Mouse (Mus musculus) stomach, postnatal 0 days (tissue): ENCODE measurements around the gene Hist1h4d. TPM values are rescaled to one million over a fixed set of nuclear protein-coding genes. Genes with fewer than 3 reads are reported as not detected.
"Not testable (repeated sequence)": the region's sequence is repeated elsewhere in the genome, so short reads cannot be mapped to it uniquely, and the experiment has no call there.

Source experiments
- ATAC-seq: fragments of 200-750 bp; cut with Nextera tagmentation; 2 replicates; pipeline ENCODE4 v1.8.0; 2017; ENCODE audit not compliant: low FRiP score, low TSS enrichment
- DNase-seq: peaks from one replicate; pipeline ENCODE4 v3.0.0-alpha.2; 2016; ENCODE audit warnings: low spot score
- H3K27ac ChIP-seq: fragments of 300-500 bp; sonication (generic); replicated peaks from 2 replicates; pipeline ENCODE4 v1.5.1; 2014; ENCODE audit warnings: mild to moderate bottlenecking, control low read depth
- H3K27me3 ChIP-seq: fragments of 300-500 bp; sonication (generic); 2 replicates; pipeline ENCODE4 v1.6.1; 2014; ENCODE audit warnings: low read length; ENCODE audit not compliant: control insufficient read depth, insufficient read depth
- H3K36me3 ChIP-seq: fragments of 300-500 bp; sonication (generic); 2 replicates; pipeline ENCODE4 v1.6.1; 2014; ENCODE audit warnings: low read length, mixed read lengths; ENCODE audit not compliant: control insufficient read depth, insufficient read depth
- H3K4me1 ChIP-seq: fragments of 300-500 bp; sonication (generic); replicated peaks from 2 replicates; pipeline ENCODE4 v1.6.1; 2014; ENCODE audit warnings: antibody characterized with exemption; ENCODE audit not compliant: control insufficient read depth, insufficient read depth
- H3K4me2 ChIP-seq: fragments of 300-500 bp; sonication (generic); replicated peaks from 2 replicates; pipeline ENCODE4 v1.6.1; 2014; ENCODE audit warnings: low read depth, mild to moderate bottlenecking, control low read depth, moderate library complexity
- H3K4me3 ChIP-seq: fragments of 300-500 bp; sonication (generic); 2 replicates; pipeline ENCODE4 v1.5.1; 2014; ENCODE audit warnings: low read depth, low read length, control low read depth
- H3K9ac ChIP-seq: fragments of 300-500 bp; sonication (generic); 2 replicates; pipeline ENCODE4 v1.6.1; 2014; ENCODE audit warnings: mild to moderate bottlenecking, low read length, control low read depth, mixed read lengths
- H3K9me3 ChIP-seq: fragments of 300-500 bp; sonication (generic); 2 replicates; pipeline ENCODE4 v1.6.1; 2016; ENCODE audit warnings: low read length; ENCODE audit not compliant: control insufficient read depth
- CTCF ChIP-seq: IDR thresholded peaks from 2 replicates; pipeline ENCODE4 v1.5.1; 2016; ENCODE audit warnings: antibody characterized with exemption, low read depth, mild to moderate bottlenecking, moderate library complexity
- EP300 ChIP-seq: optimal IDR thresholded peaks from 2 replicates; pipeline ENCODE3; 2016; ENCODE audit warnings: antibody characterized with exemption
- WGBS: fragments of 180-500 bp; shearing (Covaris S2); extraction: QIAGEN DNeasy Blood & Tissue Kit; methylation state at CpG from one replicate; pipeline ENCODE4 v1.1.7; 2014; 5-methylcytosine and 5-hydroxymethylcytosine counted together
- polyA plus RNA-seq: library from polyadenylated mRNA; unstranded; fragments of >200 nt; fragmentation: Nextera tagmentation; extraction: Ambion mirVana; gene quantifications from 2 replicates; pipeline ENCODE4 v1.2.1, GENCODE M21; 2015

The Hist1h4d gene
- polyA plus RNA-seq, 1 experiment from 2014 or later: 48.7 TPM

DNA sequence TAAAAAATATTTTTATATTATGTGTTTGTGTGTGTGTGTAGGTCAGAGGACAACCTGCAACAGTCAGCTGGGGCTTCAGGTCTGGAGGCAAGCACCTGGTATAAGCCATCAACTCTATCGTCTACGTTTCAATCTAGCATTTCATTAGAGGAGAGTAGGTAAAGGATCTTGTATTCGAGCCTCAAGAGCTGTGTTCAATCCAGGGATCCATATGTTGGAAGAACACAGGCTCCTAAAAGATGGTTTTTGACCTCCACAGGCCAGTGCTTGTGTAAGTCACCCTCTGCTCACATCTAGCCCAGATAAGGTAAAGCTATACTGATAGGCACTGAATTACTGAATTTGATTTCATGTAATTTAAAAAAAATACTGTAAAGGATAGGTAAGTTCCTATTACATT, 24.5 kb upstream of the Hist1h4d start:
- no peak overlapping the region for H3K9ac ChIP-seq
- H3K4me1 ChIP-seq: no peaks in the 10 kb centered on the region
- no peak for DNase-seq
- H3K27ac ChIP-seq: no peak overlapping the region; the same call in 1 of the 2 replicates
- no peak overlapping the region for H3K4me2 ChIP-seq
- H3K27me3 ChIP-seq: no peaks in the 10 kb centered on the region
- H3K9me3 ChIP-seq: no peaks in the 10 kb centered on the region
- TF ChIP-seq EP300 (no peak), CTCF (no peak)
- no peak for ATAC-seq
- H3K4me3 ChIP-seq: no peak overlapping the region
- H3K36me3 ChIP-seq: no peaks in the 10 kb centered on the region
- WGBS: 63% methylated on average over 3 of the region's 3 CpGs

DNA sequence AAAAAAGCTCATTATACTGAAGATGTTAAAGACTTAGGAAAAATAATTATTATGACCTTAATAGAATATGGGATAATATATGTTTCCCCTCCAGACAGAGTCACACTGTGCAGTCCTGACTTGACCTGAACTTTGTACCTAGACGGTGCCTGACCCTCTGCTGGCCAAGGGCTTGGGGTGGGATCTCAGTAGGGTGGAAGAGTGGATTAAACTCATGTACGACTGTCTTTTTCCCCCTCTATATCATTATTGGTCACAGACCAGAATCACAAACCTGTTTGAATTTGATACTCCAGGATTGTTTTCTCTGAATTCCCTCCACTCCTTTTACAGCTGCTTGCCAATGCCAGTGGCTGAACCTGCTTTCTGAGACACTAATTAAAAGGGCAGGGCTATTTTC, 20.7 kb upstream of the Hist1h4d start:
- H3K4me2 ChIP-seq, H3K27me3 ChIP-seq, H3K36me3 ChIP-seq, H3K27ac ChIP-seq, DNase-seq, ATAC-seq, H3K9me3 ChIP-seq, H3K4me1 ChIP-seq, H3K4me3 ChIP-seq, H3K9ac ChIP-seq: not testable (repeated sequence)
- 18% methylated on average over 2 of the region's 2 CpGs for WGBS

DNA sequence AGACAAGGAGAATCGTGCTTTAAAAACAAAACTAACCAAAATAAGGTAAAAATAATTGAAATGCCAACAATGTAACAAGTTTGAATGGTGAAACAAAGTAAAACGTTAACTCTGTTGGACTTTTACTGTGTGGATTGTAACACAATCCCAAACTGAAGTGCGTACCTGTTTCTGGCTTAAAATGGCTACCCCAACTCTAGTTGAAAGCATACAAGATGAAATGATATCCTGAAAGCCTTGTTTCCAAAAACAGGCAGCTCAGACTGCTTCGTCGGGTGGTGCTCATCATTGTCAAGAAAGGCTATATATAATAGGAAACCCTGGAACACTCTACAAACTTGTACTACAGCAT, 19.9 kb upstream of the Hist1h4d start:
- WGBS: 0% methylated on average over 2 of the region's 5 CpGs
- not testable (repeated sequence) for H3K27me3 ChIP-seq, DNase-seq, ATAC-seq, H3K36me3 ChIP-seq, H3K4me1 ChIP-seq, H3K9me3 ChIP-seq, H3K9ac ChIP-seq
- H3K4me3 ChIP-seq: peak overlapping the region; percentile 42
- H3K27ac ChIP-seq: 0 out of 2 replicates have a peak overlapping the region, but pooled peaks have one; percentile 97
- peak overlapping the region; percentile 51 for H3K4me2 ChIP-seq

DNA sequence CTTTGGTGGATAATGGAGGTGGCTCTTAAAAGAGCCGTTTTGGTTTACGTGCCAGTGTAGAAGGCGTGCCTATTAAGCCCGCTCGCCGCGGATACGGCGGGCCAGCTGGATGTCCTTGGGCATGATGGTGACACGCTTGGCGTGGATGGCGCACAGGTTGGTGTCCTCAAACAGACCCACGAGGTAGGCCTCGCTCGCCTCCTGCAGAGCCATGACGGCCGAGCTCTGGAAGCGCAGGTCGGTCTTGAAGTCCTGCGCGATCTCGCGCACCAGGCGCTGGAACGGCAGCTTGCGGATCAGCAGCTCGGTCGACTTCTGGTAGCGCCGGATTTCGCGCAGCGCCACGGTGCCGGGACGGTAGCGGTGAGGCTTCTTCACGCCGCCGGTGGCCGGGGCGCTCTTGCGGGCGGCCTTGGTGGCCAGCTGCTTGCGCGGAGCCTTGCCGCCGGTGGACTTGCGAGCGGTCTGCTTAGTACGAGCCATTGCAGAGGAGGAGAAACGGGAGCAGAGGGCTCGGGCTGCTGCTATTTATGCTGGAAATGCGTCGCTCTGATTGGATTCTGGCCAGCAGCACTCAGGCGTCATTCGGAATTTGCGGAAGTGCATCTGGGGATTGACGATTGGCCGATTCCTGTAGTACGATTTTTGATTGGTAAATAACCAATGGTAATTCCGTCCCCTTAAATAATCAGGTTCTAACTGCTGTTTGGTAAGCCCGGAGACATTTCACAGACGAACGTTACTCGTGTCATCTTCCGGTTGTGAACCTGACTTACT, 19.3 kb upstream of the Hist1h4d start, which contains the start of gene Hist1h3e:
Gene Hist1h3e, minus strand, starts transcription at position 487 of the 777 bp plus-strand sequence.
- WGBS: under 1% methylated on average over 32 of the region's 67 CpGs
- H3K27me3 ChIP-seq: not testable (repeated sequence)

DNA sequence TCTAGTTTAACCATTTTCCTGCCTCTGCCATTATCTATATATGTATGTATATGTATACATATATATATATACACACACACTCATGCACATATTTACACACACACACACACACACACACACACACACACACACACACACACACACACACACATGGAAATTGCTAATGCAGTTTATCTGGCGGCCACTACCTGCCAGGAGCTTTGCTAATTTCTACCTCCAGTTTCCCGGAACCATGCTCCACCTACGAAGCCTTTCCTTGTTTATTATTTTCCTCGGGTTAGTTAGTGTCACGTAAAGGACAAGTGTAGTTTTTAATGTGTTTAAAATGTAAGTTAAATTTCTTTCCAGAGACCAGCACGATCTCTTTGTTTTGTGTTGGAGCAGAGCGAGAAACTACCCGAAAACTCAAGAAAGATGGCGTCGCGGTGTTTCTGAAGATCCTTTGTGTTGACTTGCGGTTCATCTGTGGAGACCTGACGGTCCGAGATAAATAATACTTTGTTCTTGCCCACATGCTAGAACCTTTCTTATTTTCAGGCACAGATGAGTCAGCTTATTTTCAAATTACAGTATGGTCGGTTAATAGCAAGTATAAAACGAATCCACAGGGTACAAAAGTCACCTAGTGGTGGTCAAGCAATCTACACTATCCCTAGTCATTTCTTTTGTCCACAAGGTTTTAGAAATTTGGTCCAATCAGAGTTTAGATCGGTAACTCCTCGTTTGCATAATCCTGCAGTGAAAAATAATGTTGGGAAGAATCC, 18.5 kb upstream of the Hist1h4d start:
- TF ChIP-seq EP300: no peak
- TF ChIP-seq CTCF: peak; percentile 78
- Histone ChIP-seq H3K27me3 (no peaks in the 10 kb centered on the region), H3K36me3 (no peaks in the 10 kb centered on the region), H3K4me3 (peak overlapping the region; percentile 42), H3K4me1 (no peaks in the 10 kb centered on the region), H3K9me3 (no peaks in the 10 kb centered on the region), H3K9ac (peak overlapping the region; percentile 59), H3K27ac (peak overlapping the region; percentile 97), H3K4me2 (peak overlapping the region; percentile 68)
- peak; percentile 61 for ATAC-seq
- peak; percentile 52 for DNase-seq
- 2% methylated on average over 18 of the region's 18 CpGs for WGBS

More for the DNA sequence above, 19.3 kb upstream of the Hist1h4d start, which contains the start of gene Hist1h3e:
- peak; percentile 93 for ATAC-seq
- peak within 1 kb of the TSS; percentile 59 for H3K9ac ChIP-seq
- H3K27ac ChIP-seq: peak within 1 kb of the TSS; percentile 97
- peak within 1 kb of the TSS; percentile 68 for H3K4me2 ChIP-seq
- H3K4me3 ChIP-seq: peak within 1 kb of the TSS; percentile 42
- H3K9me3 ChIP-seq, H3K36me3 ChIP-seq, H3K4me1 ChIP-seq: not testable (repeated sequence)
- DNase-seq: peak; percentile 95
- peak; percentile 49 for TF ChIP-seq EP300

DNA sequence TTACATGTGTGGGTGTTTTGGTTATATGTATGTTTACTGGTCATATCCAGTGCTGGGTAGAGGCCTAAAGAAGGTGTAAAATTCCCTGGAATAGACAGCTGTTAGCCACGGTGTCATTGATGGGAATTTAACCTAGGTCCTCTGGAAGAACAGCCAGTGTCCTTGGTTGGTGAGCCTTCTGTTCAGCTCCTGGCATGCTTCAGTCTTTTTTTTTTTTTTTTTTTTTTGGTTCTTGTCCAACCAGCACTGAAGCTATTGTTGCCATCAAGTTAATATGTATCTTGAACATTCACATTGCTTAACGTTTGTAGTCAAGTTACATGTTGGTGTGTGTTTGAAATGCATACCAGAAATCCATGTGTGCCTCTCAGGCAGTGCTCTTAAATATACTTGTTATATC, 16.9 kb upstream of the Hist1h4d start:
- no peaks in the 10 kb centered on the region for H3K36me3 ChIP-seq
- H3K27ac ChIP-seq: no peak overlapping the region
- ATAC-seq (no peak), DNase-seq (no peak)
- no peak overlapping the region for H3K4me2 ChIP-seq
- H3K27me3 ChIP-seq: no peaks in the 10 kb centered on the region
- H3K4me3 ChIP-seq: no peak overlapping the region
- no peaks in the 10 kb centered on the region for H3K4me1 ChIP-seq
- no peak for TF ChIP-seq EP300
- no peak for TF ChIP-seq CTCF
- H3K9ac ChIP-seq: no peak overlapping the region
- WGBS: 80% methylated on average over 2 of the region's 2 CpGs
- H3K9me3 ChIP-seq: no peaks in the 10 kb centered on the region
